Mouse (Mus musculus) layer of hippocampus, postnatal 36 days (tissue): Measurements from ENCODE around the gene Trf. TPM values are rescaled to one million over a fixed set of nuclear protein-coding genes. Genes with fewer than 3 reads are reported as not detected.

Experiments used
- DNase-seq, 2 experiments: peaks; one replicate each; pipeline ENCODE4 v3.0.0; 2022
- total RNA-seq, 2 experiments: library from RNA; stranded (reverse); gene quantifications; 2 replicates each; pipeline ENCODE4 v1.2.3; 2021

Trf gene
- 100 to 1,000 TPM; 202 to 231 TPM for total RNA-seq

DNA sequence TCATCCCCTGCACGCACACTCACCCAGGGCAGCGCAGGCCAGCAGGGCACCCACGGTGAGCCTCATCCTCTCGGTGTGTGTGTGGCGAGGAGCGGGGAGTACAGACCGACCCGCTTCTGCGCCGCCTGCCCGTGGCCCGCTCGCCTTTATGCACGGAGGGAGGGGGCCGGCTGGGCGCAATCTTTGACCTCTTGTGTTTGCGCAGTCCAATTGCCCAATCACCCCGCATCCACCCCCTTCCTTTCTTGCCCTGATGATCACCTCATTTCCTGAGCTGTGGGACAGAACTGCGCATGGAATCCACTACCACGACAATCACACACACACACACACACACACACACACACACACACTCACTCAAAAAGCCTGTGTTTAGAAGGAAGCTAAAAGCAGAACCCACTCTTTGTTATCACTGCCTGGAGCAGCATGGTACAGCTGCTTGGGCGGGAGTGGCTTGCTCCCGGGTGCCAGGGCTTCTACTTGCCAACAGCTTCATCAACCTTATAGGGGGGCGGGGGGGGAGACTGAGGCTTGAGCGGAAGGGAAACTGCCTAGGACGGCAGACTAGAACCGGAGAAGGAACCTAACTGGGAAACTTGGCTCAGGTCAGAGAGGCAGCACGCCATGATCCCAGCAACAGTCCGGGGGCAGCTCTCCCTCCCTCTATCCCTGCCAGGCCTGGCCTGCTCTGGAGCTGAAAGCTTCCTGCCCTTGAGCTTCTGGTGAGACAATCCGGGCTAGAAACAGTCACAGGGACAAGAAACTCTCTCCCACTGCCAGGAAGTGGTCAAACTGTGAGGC lies at the start of gene Trf, which contains the start of gene Gm20425:
Trf (minus strand) TSS at position 294 of the 801 bp plus-strand sequence.
Gm20425 (minus strand) TSS at position 157 of the 801 bp plus-strand sequence.
- peak; percentile 44 to 51 for DNase-seq

GRCm38 (mm10) chr9:103276876-103277275 lies 46.6 kb upstream of the Trf start:
- no peak for DNase-seq

DNA sequence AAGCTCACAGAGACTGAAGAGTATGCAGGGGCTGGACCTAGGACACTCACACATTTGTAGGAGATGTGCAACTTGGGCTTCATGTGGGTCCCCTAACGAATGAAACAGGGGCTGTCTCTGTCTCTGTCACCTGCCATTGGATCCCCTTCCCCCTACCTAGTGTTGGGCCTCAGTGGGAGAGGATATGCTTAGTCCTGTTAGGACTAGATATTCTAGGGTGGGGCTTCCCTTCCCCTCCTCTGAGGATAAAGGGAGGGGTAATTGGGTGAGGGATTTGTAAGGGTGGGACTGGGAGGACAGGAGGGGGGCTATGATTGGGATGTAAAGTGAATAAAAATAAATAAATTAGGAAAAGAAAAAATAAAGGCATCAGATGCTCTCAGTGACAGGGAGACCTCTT lies 45.4 kb upstream of the Trf start:
- DNase-seq: no peak

DNA sequence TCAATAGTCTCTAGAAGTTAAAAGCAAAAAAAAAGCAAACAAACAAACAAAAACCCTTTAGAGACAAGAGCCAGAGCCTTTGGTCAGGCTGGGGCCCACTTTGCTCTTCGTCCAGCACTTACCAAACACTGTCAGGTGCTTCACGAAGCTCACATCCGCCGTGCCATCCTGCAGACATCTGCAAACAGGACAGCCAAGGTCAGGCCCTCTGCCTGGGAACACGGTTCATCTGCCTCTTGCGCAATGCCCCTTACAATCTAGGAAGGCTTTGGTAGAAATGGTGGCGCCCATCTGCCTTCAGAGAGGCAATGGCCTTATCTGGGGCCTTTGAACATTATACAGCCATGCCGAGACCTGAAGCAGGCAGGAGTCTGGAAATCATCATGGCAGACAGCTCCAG lies 44.6 kb upstream of the Trf start:
- DNase-seq: no peak

DNA sequence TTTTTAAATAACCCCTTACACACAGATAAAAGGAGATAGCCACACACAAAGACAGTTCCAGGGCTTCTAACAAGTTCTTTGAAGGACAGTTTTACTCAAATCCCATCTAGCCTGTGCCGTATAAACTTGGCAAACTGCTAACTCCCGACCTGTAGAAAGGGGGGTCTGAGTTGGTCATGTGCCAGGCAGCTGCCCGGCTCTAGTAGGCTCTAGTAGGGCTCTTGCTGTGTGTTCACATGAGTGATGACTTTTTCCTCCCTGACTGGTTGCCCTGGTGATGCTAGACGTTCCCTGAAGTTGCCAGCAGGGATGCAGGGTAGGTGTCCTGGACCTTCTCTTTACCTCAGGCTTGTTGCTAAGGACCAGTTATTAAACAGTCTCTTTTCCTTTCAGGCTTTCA lies 40.9 kb upstream of the Trf start:
- no peak for DNase-seq

- DNase-seq: no peak
Measured at GRCm38 (mm10) chr9:103265778-103266177, 35.5 kb upstream of the Trf start.

DNA sequence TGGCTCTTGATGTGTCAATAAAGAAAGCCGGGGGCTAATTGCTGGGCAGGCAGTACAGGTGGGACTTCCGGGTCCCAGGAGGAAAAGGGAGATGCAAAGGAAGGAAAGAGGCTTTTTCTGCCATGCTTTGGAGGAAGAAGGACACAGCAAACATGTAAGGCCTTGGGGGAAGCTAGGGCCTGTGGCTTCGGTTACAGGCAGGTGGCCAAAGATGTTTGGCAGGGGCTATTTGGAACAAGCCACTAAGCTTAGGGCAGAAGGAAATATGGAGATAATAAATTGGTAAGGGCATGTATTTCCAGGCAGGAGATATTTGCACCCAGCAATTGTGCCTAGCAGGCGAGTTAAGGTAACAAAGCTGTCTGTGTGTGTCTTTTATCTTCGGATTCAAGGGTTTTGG lies 22.7 kb upstream of the Trf start:
- no peak for DNase-seq

- no peak for DNase-seq
Measured at GRCm38 (mm10) chr9:103248618-103249017, 18.4 kb upstream of the Trf start.

DNA sequence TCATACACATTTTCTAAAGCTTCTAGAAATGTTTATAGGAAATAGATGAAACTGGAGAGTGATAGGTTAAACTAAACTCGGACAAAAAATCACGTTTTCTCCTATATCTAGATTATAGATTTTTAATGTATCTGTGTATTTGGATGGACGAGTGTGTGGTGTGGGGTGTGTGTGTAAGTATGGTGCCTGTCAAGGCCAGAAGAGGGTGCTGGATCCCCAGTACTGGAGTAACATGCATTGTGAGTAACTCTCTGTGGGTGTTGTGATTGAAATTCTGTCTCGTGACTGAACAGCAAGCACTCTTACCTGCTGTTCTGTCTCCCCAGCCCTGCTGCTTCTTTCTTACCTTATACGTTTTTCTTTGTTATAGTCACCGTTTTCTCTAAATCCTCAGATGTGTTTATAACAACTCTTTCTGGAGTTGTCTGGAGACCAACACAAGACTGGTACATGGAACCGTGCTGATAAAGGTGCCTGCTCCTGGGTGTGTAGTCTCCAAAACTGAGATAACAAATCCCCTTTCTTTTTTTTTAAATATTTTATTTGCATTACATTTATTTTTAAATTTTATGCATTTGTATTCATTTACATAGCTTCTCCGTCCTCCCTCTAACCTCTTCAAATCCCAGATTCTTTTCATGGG lies 16.4 kb upstream of the Trf start:
- DNase-seq: no peak

GRCm38 (mm10) chr9:103243640-103244039 lies 13.4 kb upstream of the Trf start:
- no peak for DNase-seq

DNA sequence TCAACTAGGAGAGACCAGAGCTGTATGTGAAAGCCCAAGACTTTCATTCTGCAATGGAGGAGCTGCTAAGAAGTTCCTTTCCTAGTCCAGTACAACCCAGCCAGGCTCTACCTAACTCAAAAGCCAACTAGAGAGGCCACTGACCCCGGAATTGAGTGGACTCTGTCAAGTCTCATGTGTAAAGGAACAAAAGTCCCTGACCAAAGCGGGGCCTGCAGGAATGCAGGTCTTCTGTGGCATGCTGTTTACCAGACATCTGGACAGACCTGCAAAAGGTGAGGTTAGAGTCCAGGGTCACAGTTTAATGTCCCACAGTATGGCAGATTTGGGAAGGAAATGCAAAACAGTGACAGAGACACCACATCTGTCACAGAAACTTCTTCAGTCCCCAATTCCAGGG lies 11.0 kb upstream of the Trf start:
- DNase-seq: no peak

DNA sequence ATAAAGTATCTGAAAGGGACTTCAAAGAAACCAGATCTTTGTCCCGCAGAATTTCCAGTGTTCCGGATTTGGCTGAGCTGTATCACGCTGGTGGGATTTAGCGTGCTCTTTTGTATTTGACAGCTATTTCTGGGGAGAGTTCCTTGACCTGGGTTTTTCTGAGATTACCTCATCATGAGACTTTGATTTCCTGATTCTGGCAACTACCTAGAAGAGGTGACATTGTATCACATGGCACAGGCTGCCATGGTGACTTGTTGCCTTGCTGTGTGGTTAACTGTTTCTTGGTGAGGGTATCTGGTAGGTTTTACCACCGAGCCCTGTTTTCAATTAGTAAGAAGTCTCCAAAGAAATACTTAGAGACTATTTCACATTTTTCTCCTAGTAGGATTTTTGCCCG lies 9.2 kb upstream of the Trf start:
- no peak for DNase-seq

- DNase-seq: no peak
Measured at GRCm38 (mm10) chr9:103234565-103235165, 4.4 kb upstream of the Trf start.

GRCm38 (mm10) chr9:103234059-103234458 lies 3.8 kb upstream of the Trf start:
- no peak for DNase-seq

GRCm38 (mm10) chr9:103233006-103233395 lies 2.8 kb upstream of the Trf start:
- no peak for DNase-seq

DNA sequence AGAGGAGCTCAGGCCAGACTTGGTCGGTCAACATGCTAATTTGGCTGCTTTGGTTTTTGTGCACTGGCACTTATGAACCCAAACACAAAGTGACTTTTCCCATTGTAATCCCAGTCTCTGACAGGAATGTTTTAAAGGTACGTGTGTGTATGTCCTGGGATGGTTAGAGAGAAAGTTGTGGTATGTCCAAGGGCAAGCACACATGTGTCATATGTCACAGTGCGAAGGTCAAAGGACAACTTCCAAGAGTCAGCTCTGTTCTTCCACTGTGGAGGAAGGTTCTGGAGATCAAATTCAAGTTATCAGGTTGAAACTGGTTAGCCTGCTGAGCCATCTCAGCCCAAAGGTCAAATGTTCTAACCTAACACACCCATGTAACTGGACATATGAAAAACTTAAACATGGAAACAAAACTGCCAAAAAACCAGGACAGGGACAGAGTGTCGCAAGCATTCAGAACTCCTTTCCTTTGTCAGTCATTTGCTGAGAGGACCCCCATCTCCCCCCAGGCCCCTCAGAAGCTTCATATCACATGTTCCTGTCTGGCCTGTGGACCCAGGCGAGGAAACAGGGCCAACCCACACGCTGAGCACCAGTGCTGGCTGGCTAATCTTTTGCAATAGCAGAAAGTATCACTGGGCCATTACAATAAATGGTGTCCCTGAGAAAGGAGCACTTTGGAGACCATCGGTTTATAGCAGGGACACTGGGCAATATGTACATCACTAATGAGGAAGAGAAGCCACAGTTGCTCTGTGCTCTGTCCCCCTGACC lies 2.2 kb upstream of the Trf start:
- no peak for DNase-seq

DNA sequence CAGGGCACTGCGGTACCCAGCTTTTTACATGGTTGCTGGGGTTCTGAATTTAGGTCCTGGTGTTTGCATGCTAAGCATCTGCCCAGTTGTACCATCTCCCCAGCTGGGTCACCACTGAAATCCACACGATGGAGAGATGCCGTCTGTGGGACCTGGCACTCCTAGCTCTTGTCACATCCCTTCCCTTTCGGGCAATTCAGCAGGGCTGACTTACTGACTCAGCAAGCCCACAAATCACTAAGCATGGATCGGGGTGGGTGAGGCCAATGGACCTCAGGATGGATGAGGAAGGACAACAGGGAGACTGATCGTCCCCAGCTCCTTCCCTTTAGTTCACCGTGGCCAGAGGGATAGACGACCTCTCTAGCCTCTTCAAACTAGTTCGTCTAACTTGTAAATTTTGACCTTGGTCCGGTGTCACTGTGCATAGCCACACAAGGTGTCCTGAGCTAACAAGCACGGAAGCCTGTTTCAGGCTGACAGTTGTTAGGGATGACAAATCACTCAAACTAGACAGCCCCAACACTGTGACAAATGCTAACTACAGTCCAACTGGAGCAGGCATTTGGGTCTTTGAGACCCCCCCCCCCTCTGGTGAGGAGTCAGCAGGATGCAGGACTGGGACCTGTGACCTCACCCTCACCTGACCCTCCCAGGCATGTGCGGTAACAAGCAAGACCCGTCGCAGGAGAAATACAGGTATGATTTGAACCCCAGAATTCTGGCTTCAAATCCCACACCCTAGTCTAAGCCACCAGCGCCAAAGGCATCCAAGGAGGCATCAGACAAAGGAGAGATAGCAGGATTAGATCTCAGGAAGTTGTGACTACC lies 992 bp downstream of the Trf start:
- DNase-seq: no peak

- no peak for DNase-seq
Measured at GRCm38 (mm10) chr9:103228370-103229003, 1.8 kb downstream of the Trf start.

- no peak for DNase-seq
Measured at GRCm38 (mm10) chr9:103227760-103228159, 2.5 kb downstream of the Trf start.

DNA sequence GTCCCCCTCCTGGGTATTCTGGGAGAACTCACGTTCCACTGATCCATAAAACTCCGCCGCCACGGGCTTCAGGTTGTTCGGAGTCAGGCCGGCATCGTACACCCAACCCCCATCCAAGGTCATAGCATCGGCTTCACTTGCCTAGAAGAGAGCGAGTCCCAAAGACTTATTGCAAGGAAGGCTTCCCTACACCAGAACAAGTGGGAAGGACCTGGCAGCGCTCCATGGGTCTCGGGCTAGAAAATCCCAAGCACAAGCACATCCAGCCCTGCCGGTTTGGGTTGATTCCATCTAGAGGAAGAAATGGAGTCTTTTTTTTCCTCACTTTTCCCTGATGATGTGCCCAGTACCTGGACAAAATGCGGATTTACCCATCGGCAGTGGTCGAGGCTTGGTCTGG lies 3.4 kb downstream of the Trf start:
- no peak for DNase-seq

DNA sequence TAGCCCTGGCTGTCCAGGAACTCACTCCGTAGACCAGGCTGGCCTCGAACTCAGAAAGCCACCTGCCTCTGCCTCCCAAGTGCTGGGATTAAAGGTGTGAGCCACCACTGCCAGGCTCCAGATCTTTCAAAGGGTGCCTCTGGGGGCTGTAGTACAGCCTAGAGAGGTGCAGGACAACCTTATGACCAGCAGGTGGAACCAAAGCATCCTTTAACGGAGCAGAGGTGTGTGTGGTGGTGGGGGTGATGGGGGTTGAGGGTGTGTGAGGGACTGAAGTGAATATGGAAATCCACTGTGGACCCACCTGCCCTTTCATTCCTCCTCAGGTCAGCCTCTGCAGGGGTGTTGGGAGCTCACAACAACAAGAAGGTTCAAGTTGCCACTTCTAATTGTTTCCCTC lies 4.8 kb downstream of the Trf start:
- DNase-seq: no peak

- no peak for DNase-seq
Measured at GRCm38 (mm10) chr9:103224721-103225120, 5.5 kb downstream of the Trf start.
